Mouse (Mus musculus): Measurements from ENCODE around the gene Cdc42.

The Cdc42 gene

DNA sequence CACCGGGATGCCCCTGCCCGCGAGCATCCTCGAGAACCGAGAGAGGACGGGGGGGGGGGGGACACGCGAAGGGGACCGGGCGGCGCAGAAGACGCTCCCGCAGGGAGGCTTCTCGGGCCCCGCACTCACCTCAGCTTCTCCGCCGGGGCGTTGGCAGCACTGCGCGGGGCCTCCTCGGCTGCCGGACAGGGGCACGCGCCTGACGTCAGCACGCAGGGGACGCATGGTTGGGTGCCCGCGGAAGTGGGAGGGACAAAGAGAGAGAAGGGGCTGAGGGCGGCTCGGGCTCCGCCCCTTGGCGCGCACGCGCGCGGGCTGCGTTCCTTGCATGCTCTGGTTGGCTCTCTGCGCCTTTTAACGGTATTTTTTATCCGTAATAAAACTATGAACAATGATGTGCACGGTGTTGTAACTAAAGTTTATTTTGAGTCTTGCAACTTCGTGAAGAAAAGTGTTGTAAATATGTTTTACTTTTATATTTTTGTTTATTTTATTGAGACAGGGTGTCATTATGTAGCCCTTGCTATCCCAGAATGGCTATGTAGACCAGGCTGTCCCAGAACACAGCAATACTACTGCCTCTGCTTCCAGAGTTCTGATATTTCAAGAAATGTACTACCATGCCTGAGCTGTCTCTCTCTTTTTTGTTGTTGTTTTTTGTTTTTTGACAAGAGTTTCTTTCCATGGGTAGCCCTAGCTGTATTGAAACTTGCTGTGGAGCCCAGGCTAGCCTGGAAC, at the start of gene Cdc42:
Cdc42 (minus strand) TSS at position 204 of the 738 bp plus-strand sequence.
- peak; percentile 97 to 98 for DNase-seq (ENCODE audit: low spot score in 2 of 2)

DNA sequence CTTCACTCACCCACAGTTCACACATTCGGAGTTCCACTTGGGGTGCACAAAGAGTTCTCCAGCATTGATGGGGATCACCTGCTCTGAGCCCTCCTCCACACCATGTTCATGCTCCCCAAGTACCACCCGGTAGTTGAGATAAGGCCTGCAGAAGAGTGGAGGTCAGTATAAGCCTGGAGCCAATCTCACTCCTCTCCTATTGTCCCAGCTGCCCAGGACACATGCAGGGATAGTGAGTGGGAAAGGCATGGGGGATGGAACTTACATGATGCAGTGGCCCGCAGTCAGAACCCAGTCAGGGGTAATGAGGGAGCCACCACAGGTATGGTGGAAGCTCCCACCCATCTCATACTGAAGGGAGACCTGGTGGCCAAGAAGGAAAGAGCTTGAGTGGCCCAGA, 48.1 kb upstream of the Cdc42 start:
- no peak for DNase-seq (ENCODE audit: low spot score in 2 of 2)

DNA sequence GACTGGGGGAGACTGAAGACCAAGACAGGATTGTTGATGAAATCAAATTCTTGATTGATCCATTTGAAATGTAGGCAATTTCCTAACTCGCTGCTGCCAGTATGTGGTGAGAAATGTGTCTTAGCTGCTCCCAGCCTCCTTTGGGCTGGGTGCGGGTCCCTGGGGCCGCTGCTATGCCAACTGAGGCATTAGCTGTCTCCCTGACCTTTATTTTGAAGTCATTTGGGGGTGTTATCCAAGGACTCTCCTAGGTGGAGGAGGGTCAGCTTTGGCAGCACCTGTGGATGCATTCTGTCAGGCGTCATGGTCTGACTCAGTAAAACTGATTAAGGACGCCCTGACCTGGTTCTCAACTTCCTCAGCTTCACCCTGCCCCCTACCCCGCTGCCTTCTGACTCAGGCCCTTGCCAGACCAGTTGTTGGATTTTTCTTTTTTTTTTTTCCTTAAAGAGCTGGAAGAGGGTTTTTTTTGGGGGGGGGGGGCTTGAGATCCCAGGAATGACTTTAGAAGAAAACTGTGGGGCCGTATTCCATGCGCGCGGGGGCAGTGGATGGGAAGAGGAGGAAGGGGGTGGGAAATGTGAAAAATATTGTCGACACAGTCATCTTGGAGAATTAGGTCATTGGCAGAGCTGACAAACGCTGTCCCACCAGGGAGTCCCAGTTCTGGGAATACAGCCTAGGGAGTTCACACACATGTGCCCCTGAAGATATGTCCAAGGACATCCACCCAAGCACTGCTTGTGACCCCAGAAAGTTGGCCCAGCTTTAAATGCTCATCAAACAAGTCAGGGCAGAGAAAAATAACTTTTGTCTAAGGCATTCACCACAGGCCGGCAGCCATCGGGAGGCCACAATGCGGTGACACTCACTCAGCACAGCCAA, 39.4 kb upstream of the Cdc42 start:
- no peak for DNase-seq (ENCODE audit: low spot score in 2 of 2)

DNA sequence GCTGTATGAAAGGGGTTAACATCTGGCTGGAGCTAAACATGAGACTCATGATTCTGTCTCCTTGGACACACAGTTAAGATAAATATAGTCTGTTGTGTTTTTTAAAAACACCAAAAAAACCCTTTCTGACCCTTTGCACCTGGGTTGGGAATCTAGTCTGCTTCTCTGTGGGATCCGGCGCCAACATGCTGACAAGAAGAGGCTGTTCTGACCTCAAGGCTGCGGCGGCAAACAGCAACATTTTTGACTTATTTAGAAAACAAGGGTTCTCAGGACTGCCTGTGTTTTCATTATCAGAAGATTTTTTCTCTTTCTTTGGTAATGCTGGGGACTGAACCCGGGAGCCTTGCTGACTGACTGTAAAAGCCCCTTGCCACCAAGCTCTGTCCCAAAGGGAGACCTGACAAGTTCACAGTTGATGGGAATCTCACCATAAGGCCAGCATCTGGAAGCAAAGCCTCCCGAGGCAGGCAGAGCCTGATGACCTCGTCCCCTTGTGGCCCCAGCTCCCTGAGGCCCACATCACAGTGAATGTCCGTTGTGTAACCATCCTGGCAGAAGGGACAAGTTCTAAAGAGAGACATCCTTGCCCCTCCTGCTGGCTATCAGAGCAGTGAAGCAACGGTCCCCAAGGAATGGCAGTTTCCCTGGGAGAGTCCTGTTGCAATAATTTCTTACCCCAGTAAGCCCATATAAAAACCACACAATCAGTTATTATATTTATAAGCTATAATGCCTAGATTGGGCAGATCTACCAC, 36.0 kb upstream of the Cdc42 start:
- no peak for DNase-seq (ENCODE audit: low spot score in 2 of 2)

DNA sequence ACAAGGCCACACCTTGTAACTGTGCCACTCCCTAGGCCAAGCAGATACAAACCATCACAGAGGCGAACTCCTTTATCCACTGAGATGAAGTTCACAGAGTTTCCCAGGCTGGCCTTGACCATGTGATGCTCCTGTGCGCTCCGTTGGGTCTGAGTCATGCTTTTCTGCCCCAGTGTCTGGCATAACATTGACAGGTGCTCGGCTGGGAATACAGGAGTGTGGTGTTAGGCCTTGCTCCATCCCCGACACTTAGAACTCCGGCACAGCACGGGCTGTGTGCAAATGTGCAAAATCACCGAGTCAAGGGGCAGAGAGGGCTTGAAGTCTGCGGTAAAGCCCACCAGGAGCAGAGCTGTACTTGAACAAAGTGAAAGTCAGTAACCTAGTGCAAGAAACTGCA, 35.4 kb upstream of the Cdc42 start:
- no peak for DNase-seq (ENCODE audit: low spot score in 2 of 2)

DNA sequence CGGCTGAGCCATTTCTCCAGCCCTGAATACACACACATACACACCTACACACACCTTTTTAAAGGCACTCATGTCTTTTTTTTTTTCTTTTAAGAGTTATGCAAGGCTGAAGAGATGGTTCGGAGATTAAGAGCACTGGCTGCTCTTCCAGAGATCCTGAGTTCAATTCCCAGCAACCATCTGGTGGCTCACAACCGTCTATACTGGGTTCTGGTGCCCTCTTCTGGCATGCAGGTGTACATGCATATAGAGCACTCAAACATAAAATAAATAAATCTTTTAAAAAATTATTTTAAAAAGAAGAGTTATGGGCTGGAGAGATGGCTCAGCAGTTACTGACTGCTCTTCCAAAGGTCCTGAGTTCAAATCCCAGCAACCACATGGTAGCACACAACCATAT, 33.8 kb upstream of the Cdc42 start:
- DNase-seq (ENCODE audit: low spot score in 2 of 2) = no peak

DNA sequence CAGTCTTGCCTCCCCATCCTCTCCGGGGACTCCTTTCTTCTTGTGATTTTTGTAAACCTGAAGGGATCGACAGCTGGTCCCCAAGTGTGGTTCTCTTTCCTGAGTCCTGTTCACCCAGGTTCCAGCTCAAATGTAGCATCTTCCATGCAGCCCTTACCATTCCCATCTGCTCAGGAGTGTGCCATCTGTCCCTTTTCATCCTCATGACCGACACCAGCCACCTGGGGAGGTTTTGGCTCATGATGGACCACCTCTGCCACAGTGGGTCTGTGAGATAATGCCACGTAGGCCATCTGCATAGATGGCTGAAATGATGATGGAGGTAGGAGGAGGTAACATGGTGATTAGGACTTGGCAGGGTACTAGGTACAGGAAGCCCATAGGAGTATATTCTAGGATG, 32.7 kb upstream of the Cdc42 start:
- no peak for DNase-seq (ENCODE audit: low spot score in 2 of 2)

DNA sequence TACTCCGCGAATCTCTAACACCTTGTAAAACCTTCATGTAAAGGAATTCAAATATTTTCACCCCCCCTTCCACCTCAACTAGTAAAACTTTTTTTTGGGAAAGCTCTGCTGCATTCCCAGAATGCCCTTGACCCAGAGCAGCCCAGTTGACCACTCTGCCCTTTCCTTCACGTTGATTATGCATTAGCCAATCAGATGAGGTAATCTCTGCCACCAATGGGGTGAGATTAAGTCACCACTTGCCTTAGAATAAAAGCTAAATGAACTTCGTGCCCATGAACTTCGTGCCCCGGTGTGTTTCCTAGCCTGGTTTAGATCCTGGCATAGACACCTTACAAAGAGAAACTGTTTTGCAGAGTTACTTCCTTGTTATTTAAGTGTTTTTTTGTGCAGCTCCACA, 31.5 kb upstream of the Cdc42 start:
- DNase-seq (ENCODE audit: low spot score in 2 of 2) = no peak

DNA sequence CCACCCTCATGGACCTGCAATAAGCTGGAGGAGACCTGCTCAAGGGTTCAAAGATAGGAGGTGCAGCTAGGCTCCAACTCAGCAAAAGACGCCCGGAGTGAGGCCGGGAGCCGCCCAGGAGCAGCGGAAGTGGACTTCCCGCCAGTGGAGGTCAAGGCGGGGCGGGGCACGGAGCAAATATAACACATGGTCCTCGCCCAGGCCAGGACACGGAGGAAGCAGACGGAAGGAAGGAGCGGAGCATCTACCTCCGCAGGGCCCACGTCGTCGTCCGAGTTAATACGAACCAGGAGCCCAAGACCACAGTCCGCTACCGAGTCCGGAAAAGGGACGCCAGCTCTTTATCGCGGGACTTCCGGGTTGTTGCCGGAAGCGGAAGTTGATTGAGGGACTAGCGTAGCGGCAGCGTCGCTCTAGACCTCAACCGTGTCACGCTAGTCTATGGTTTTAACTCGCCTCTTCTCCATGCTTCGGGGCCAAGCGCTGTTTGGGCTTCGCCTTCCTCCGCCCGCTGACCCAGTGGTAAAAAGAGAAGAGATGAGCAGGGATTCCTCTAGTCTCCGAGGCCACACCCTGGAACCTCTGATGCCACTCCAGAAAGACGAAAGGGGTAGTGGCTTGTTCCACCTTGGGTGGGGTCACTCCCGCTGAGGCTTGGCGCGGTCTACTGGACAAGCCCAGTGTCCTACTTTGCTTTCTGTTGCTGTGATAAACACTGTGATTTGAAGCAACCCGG, 30.7 kb upstream of the Cdc42 start:
- peak; percentile 82 to 92 for DNase-seq (ENCODE audit: low spot score in 2 of 2)

DNA sequence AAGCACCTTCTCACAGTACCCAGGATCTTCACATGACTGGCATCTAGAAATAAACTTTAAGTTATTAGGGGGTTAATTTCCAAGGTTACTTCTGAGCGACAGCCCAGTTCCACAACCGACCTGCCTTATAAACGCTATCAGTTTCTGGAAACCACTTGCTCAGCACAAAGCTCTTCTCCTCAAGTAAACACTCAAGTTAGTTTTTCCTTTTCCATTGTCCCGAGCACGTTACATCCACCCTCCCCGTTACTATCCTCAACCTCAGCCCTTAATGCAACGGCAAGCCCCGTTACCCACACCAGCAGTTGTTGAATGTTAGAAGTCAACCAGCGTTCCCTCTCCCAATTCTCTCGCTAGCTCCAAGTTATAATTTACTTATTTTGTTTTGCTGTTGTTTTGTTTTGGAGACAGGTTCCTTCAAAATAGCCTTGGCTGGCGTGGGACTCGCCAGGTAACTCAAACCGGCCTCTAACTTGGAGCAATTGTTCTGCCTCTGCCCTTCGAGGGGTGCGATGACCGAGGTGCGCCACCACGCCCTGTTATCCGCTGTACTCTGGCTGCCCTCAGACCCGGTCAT, 30.1 kb upstream of the Cdc42 start:
- no peak for DNase-seq (ENCODE audit: low spot score in 2 of 2)

DNA sequence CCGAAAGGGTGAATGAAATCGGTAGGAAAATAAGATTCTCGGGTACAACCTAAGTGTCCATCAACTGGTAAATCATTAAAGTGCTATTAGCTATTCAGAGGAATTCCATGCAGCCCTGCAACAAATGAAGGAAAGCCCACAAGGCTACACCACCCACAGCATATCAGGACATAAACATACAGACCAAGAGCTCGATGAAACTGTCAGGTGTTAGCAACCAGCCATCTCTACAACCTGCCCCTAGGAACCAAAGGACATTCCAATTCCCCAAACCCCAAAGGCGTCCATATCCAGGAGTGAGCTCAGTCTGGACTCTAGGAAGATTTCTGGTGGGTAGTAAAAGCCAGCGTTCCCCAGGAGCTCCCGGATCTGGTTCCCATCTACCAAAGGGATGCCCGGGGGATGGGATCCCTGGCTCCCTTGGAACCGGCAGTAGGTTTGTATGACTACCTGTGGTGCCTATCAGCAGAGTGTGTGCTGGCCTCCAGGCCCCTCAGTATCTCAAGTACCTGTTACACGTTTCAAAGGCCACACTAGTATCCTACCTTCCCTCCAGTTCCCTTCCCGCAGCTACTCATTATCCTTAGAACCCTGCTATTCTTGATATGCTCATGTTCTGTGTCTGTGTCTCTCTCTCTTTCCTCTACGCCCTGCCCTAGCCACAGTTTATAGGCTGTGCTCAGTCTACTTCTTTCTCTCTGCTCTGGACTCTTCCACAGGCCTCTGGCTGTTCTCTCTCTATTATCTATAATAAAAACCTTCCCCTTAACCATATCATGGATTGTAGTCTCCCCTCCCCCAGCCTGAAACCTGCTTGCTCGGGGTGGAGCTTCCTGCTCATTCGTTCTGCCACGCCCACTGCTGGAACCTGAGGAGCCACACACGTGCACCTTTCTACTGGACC, 23.4 kb upstream of the Cdc42 start:
- no peak for DNase-seq (ENCODE audit: low spot score in 2 of 2)

DNA sequence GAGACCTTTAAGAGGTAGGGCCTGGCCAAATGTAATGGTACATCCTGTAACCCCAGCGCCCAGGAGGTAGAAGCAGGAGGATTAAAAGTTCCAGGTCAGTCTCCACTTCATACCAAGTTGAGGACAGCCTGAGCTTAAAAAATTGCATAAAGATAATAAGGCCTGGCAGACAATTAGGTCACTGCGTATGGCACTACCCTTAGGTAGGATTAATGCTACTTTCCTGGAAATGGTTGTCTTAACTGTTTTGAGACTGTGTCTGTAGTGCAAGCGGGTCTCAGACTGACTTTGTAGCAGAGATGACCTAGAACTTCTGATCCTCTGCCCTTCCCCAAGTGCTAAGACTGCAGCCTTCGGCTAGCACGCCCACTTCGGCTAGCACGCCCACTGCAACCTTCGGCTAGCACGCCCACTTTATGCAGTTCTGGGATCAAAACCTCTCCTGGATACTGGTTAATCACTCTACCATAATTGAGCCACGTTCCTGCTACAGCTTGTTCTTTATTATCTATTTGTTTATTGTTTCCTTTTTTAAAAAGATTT, 22.3 kb upstream of the Cdc42 start:
- no peak for DNase-seq (ENCODE audit: low spot score in 2 of 2)

DNA sequence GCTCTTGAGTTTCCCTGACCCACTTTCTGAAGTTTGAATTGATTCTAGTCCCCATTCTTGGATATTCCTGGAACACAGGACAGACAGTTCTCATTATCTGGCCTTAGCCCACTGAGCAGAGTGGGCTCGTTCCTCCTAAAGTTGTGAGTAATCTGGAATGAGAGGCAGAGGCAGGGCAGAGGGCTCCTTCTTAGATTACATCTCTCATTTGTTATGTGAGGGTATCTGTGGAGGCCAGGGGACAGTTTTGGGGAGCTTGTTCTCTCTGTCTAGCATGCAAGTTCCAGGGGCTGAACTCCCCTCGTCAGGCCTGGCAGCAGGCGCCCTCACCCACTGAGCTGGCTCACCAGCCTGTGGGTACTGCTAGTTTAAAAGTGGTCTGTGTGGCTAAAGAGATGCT, 21.6 kb upstream of the Cdc42 start:
- DNase-seq (ENCODE audit: low spot score in 2 of 2) = no peak

DNA sequence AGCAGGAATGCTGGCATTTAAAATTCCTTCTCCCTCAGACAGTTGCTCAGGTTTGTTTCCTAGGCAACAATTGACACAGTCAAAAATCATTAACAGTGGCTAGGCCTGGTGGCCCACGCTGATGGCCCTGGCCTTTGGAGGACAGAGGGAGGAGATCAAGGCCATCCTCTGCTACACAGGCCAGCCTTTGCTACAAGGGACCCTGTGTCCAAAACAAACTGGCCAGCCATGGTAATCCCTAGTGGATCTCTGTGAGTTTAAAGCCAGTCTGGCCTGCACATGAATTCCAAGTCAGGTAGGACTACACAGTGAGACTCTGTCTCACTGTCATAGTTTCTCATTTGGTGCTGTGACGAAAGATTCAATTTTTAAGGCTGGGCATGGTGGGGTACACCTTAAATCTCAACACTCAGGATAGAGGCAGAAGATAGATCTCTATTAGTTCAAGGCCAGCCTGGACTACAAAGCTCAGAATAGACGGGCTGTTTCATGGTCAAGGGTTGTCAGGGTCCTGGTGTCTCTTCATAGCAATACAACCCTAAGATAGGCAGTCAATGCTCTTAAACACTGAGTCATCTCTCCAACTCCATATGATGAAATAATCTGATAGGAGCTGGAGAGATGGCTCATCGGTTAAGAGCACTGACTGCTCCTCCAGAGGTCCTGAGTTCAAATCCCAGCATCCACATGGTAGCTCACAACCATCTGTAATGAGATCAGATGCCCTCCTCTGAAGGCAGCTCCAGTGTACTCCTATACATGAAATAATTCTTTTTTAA, 20.2 kb upstream of the Cdc42 start:
- no peak for DNase-seq (ENCODE audit: low spot score in 2 of 2)

DNA sequence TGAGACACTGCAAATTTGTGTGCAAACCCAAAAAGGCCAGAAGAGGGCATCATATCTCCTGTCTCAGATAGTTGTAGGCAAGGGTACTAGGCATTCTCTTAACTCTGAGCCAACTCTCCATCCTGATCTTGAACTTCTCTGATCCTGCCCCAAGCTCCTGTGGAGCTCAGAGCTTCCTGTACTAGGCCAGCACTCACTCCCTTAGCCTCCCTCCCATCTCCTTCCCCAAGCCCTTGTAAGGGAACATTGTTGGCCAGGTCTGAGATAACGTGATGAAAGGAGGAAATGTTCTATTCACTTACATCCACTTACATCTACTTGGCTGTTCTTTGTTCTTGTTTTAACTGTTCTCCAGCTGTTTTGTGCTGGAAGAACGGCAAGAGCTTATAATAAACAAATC, 19.3 kb upstream of the Cdc42 start:
- no peak for DNase-seq (ENCODE audit: low spot score in 2 of 2)

DNA sequence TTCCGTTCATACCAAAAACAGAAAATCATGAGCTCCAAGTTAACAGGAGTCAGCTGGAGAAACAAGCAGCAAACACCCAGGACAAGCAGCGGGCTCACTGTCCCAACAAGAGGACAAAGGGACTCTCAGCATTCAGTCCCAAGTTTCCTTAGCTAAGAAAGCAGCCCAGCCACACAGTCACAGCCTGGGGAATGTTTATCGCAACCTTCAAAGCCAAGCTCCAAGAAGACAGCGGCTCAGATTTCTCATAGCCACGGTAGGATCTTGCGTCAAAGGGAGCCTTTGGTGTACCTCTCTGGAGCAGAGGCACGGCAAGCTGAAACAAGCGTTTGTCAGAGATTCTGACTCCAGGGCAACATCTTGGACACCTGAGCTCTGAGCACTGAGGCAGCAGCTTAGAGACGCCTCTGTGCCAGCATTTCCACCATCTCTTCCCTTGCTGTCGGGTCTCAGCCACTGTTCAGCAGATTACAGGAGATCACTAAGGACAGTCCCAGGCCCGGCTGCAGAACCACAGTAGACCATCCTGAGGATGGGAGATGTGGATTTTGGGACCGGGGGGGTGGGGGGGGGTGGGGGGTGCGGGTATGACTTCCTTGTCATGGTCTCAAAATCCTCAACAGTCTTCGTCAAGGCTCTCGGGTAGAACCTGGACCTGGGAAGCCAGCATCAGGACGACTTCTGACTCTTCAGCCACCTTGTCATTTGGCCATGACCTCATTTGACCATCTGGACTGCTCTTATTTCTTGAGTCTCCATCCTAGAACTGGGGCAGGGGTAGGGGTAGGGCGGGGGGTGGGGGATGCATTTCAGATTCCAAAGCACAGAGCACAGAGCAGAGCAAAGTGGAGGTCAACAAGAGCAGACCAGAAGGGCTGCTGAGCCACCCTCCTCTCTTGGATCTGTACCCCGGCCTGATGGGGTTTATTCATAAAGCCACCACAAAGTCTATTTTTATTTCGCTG, 18.1 kb upstream of the Cdc42 start:
- no peak for DNase-seq (ENCODE audit: low spot score in 2 of 2)

DNA sequence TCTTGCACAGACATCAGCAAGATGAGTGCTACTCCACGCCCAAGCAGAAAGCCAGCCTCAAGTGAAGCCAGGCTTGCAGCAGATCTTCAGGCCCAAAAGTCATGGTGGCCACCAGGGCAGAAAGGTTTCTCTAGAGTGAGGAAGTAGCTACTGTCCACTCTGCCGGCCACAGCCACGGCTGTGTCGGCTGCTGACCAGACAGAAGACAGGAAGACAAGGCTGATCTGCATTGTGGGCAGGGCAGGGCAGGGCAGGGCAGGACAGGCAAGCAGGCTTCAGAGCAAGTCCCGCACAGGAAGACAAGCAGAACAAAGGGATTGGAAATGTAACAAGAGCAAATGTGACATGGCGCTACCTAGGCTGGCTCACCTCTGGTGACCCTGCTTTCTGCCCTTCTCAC, 16.2 kb upstream of the Cdc42 start:
- DNase-seq (ENCODE audit: low spot score in 2 of 2) = no peak

Data from frontal cortex, postnatal 36 days (tissue).